ENCODE assay signal across 12 mouse cellular contexts in genomic region chr1:189989376-189989775, GRCm38 (mm10).
DNase-seq lines count a peak whose midpoint lies in the region; ATAC-seq lines count a peak whose summit lies in the region.
"Had no signal": no experiment of that assay in that cellular context is flagged by ENCODE, and none has a peak within 500 bp of the region (broad histone marks: within the 10 kb centered on the region; RNA-seq: fewer than 3 reads in every experiment).

No protein-coding gene starts in this region.

- WGBS in heart, embryonic 13.5 days, result 7% methylated on average over 14 of the region's 14 CpGs
- WGBS in hindbrain, embryonic 12.5 days, result 38% methylated on average over 14 of the region's 14 CpGs
- whole genome bisulfite sequencing in limb, embryonic 15.5 days, result 9% methylated on average over 14 of the region's 14 CpGs

- no peak overlapping the region for H3K27ac ChIP-seq in heart, embryonic 13.5 days (replicated peaks)
- no peak overlapping the region for H3K27ac ChIP-seq in hindbrain, embryonic 12.5 days
- no peak overlapping the region for H3K27ac ChIP-seq in limb, embryonic 15.5 days
- H3K27ac ChIP-seq: liver, embryonic 13.5 days; midbrain, embryonic 12.5 days had no signal

- peak overlapping the region; percentile 61 for H3K4me2 ChIP-seq in heart, embryonic 13.5 days
- peak overlapping the region; percentile 24; the same call in 1 of the 2 replicates for H3K4me2 ChIP-seq in hindbrain, embryonic 12.5 days (replicated peaks)
- H3K4me2 ChIP-seq in limb, embryonic 15.5 days, result peak overlapping the region; percentile 37
- H3K4me2 ChIP-seq: liver, embryonic 13.5 days; midbrain, embryonic 12.5 days had no signal

- DNase-seq in heart, adult 11 months, result no peak
- DNase-seq in brain, adult 2 months (ENCODE audit: low read depth, low spot score), result peak; percentile 20
- no peak for DNase-seq in frontal cortex, adult 2 months (ENCODE audit: extremely low spot score in 1 of 2, low spot score in 1 of 2)
- no peak for DNase-seq in cerebellum, postnatal 10 days
- DNase-seq: cerebellum, adult 8-10 months; liver, embryonic 13.5 days; thymus, postnatal 25 days had no signal

- peaks cover 18% of the 10 kb centered on the region for H3K4me1 ChIP-seq in heart, embryonic 13.5 days
- H3K4me1 ChIP-seq in hindbrain, embryonic 12.5 days, result peaks cover 5% of the 10 kb centered on the region; the same call in 1 of the 2 replicates
- peaks cover 6% of the 10 kb centered on the region for H3K4me1 ChIP-seq in limb, embryonic 15.5 days

- H3K4me3 ChIP-seq in heart, embryonic 13.5 days, result peak overlapping the region; percentile 20; the same call in 1 of the 2 replicates
- H3K4me3 ChIP-seq in hindbrain, embryonic 12.5 days, result no peak overlapping the region
- peak overlapping the region; percentile 11; the same call in 1 of the 2 replicates for H3K4me3 ChIP-seq in limb, embryonic 15.5 days
- H3K4me3 ChIP-seq: liver, embryonic 13.5 days; midbrain, embryonic 12.5 days had no signal

- H3K9me3 ChIP-seq in heart, embryonic 13.5 days, result no peaks in the 10 kb centered on the region
- no peaks in the 10 kb centered on the region for H3K9me3 ChIP-seq in hindbrain, embryonic 12.5 days (replicated peaks)
- no peaks in the 10 kb centered on the region for H3K9me3 ChIP-seq in limb, embryonic 15.5 days
- H3K9me3 ChIP-seq: liver, embryonic 13.5 days; midbrain, embryonic 12.5 days had no signal

- no peak for ATAC-seq in heart, embryonic 13.5 days (ENCODE audit: extremely low read depth, insufficient number of reproducible peaks, low FRiP score, low TSS enrichment)
- ATAC-seq in hindbrain, embryonic 12.5 days (ENCODE audit: low FRiP score), result no peak
- ATAC-seq in limb, embryonic 15.5 days (ENCODE audit: insufficient number of reproducible peaks, low FRiP score, low TSS enrichment, low read depth), result no peak
- no peak for ATAC-seq in erythroblast, adult 5-6 weeks (replicated peaks; ENCODE audit: low FRiP score, poor library complexity, severe bottlenecking)

- H3K27me3 ChIP-seq in heart, embryonic 13.5 days (replicated peaks), result 0 out of 2 replicates have a peak, but pooled peaks cover 4% of the 10 kb centered on the region
- peaks cover 9% of the 10 kb centered on the region; the same call in 1 of the 2 replicates for H3K27me3 ChIP-seq in hindbrain, embryonic 12.5 days
- H3K27me3 ChIP-seq in limb, embryonic 15.5 days, result peaks cover 4% of the 10 kb centered on the region

- peak overlapping the region; percentile 70 for H3K9ac ChIP-seq in heart, embryonic 13.5 days
- no peak overlapping the region for H3K9ac ChIP-seq in hindbrain, embryonic 12.5 days
- H3K9ac ChIP-seq in limb, embryonic 15.5 days, result no peak overlapping the region
- H3K9ac ChIP-seq: liver, embryonic 13.5 days; midbrain, embryonic 12.5 days had no signal

- no peaks in the 10 kb centered on the region for H3K36me3 ChIP-seq in heart, embryonic 13.5 days
- H3K36me3 ChIP-seq in hindbrain, embryonic 12.5 days, result no peaks in the 10 kb centered on the region
- H3K36me3 ChIP-seq in limb, embryonic 15.5 days, result no peaks in the 10 kb centered on the region
- H3K36me3 ChIP-seq: liver, embryonic 13.5 days; midbrain, embryonic 12.5 days had no signal
